Mouse (Mus musculus) adrenal gland, adult 8-10 months (tissue): ENCODE data around the gene Ntmt1. TPM values are rescaled to one million over a fixed set of nuclear protein-coding genes. Genes with fewer than 3 reads are reported as not detected.

Experiments
- total RNA-seq, 4 experiments: library from RNA; stranded (reverse); gene quantifications; 2 replicates each; pipeline ENCODE4 v1.2.4; 2022

Gene Ntmt1
- total RNA-seq, 4 experiments from 2014 or later, result 40.1 to 77.8 (median 49.1) TPM

Other genes starting within 250 kb of the Ntmt1 start
- gene Cstad, start 212.8 kb upstream of the Ntmt1 start, total RNA-seq, result 1 to 10 TPM in 3 of 4 experiments, under 1 TPM in 1; 0.81 to 7.0 (median 4.1) TPM
- gene 1700001O22Rik, start 4.2 kb upstream of the Ntmt1 start, total RNA-seq, result 1 to 10 TPM; 3.6 to 6.2 (median 5.7) TPM
- 10 to 100 TPM; 32.9 to 41.3 (median 33.4) TPM for gene Asb6, start 22.5 kb downstream of the Ntmt1 start, total RNA-seq
- 1 to 10 TPM in 2 of 4 experiments, under 1 TPM in 2; 0.59 to 2.2 (median 1.3) TPM for gene Prrx2, start 27.1 kb downstream of the Ntmt1 start, total RNA-seq
- gene Ptges, start 122.0 kb downstream of the Ntmt1 start, total RNA-seq, result 10 to 100 TPM; 18.6 to 50.4 (median 35.4) TPM
- gene Tor1b, start 145.1 kb downstream of the Ntmt1 start, total RNA-seq, result 10 to 100 TPM; 60.4 to 66.7 (median 65.7) TPM
- 10 to 100 TPM; 32.6 to 42.3 (median 37.4) TPM for gene Tor1a, start 160.1 kb downstream of the Ntmt1 start, total RNA-seq
- 10 to 100 TPM; 47.0 to 55.8 (median 53.3) TPM for gene BC005624, start 174.4 kb downstream of the Ntmt1 start, total RNA-seq
- gene Usp20, start 174.5 kb downstream of the Ntmt1 start, total RNA-seq, result 10 to 100 TPM; 32.6 to 45.6 (median 42.3) TPM